Mouse (Mus musculus) bone marrow macrophage, adult 2 months (primary cell): ENCODE data around the gene Fgfr2. TPM values are rescaled to one million over a fixed set of nuclear protein-coding genes. Genes with fewer than 3 reads are reported as not detected.
A peak's percentile ranks its signal among the peaks of the same experiment; 100 is the strongest.

ENCODE experiments used
- H3K27ac ChIP-seq: 2 replicates; pipeline ENCODE4 v1.5.1; 2012; ENCODE audit warnings: low read depth, low read length; ENCODE audit not compliant: insufficient read depth
- H3K4me1 ChIP-seq: 2 replicates; pipeline ENCODE4 v1.6.1; 2012; ENCODE audit warnings: low read length; ENCODE audit not compliant: control insufficient read depth, insufficient read depth
- H3K4me3 ChIP-seq: 2 replicates; pipeline ENCODE4 v1.5.1; 2012; ENCODE audit warnings: mild to moderate bottlenecking, low read length, moderate library complexity; ENCODE audit not compliant: insufficient read depth
- CTCF ChIP-seq: IDR thresholded peaks from 2 replicates; pipeline ENCODE4 v1.5.1; 2012; ENCODE audit warnings: low read depth, mild to moderate bottlenecking, low read length, moderate library complexity
- POLR2A ChIP-seq: IDR thresholded peaks from 2 replicates; pipeline ENCODE4 v1.6.1; 2012; ENCODE audit warnings: mild to moderate bottlenecking, low read depth, low read length, borderline replicate concordance
- polyA plus RNA-seq: library from polyadenylated mRNA; stranded (reverse); fragments of >200 nt; gene quantifications from 2 replicates; pipeline ENCODE4 v1.2.4, GENCODE M21; 2012; ENCODE audit not compliant: missing spikeins, insufficient read depth, insufficient read length

The Fgfr2 gene
- polyA plus RNA-seq, 1 experiment: 0.27 TPM

- no peak for TF ChIP-seq CTCF
- TF ChIP-seq POLR2A: no peak
- H3K4me3 ChIP-seq: no peak overlapping the region
These were observed 267.1 kb downstream of the Fgfr2 start for GRCm38 (mm10) chr7:132856083-132856482.

GRCm38 (mm10) chr7:132853946-132854345 lies 269.2 kb downstream of the Fgfr2 start:
- TF ChIP-seq POLR2A (no peak), CTCF (no peak)
- no peak overlapping the region for H3K27ac ChIP-seq
- H3K4me3 ChIP-seq: no peak overlapping the region
- peaks cover 11% of the 10 kb centered on the region for H3K4me1 ChIP-seq

More at GRCm38 (mm10) chr7:132856083-132856482, 267.1 kb downstream of the Fgfr2 start:
- peaks cover 13% of the 10 kb centered on the region for H3K4me1 ChIP-seq
- H3K27ac ChIP-seq: no peak overlapping the region

DNA sequence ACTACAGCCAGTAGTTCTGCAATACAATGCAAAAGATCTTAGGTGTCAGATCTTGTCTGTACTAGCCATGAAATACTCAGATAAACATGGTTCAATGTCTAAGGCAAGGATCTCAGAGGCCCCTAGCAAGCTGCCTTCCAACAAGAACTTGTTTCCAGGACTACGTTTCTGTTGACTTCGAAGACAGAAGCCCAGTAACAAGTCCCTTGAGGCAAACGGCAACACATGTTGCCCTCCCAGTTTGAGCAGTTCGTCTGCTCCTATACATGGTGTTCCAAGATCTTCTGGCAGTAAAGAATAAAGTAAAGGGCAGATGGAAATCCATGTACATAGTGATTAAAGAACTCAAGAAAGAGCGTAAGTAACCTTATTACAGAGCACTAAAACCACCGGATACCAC lies 269.8 kb downstream of the Fgfr2 start:
- TF ChIP-seq CTCF: no peak
- TF ChIP-seq POLR2A: no peak
- peaks cover 7% of the 10 kb centered on the region for H3K4me1 ChIP-seq
- no peak overlapping the region for H3K4me3 ChIP-seq
- H3K27ac ChIP-seq: no peak overlapping the region

DNA sequence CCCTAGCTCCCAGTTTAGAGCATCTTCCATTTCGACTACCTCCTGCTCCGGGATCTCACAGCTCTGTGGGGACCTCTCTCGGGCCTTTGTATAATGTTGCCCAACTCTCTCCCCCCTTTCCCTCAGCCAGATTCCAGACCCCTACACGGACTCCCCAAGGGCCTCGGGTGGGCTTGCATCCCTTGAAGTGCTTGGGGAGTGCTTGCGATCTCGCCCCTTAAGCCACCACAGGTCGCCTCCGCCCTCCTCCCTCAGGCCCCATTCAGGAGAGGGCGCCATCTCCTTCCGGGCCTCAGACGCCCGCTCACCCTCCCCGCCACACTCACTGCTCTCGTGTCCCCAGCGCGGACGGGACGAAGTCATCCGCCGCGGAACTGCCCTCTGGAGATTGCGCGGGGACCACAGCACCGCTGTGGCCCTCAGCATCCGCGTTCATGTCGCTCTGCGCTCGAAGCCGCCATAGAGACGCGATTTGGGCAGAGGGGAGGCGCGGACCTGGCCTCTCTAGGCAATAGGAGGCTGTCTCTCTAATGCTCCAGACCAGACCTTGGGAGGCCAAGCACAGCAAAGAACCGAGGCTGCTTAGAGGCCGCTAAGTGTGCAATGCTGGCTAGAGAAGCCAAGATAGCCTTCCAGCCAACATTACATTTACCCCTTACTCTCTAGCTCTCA lies 270.8 kb downstream of the Fgfr2 start, which contains the start of gene Eef1akmt2:
Gene Eef1akmt2, minus strand, starts transcription at position 501 of the 672 bp plus-strand sequence.
- peaks cover 2% of the 10 kb centered on the region for H3K4me1 ChIP-seq
- TF ChIP-seq CTCF: no peak
- TF ChIP-seq POLR2A: no peak
- peak within 1 kb of the TSS; percentile 79 for H3K27ac ChIP-seq
- H3K4me3 ChIP-seq: peak within 1 kb of the TSS; percentile 91

- peaks cover 17% of the 10 kb centered on the region for H3K4me1 ChIP-seq
These were observed 280.0 kb downstream of the Fgfr2 start for GRCm38 (mm10) chr7:132843152-132843551.

GRCm38 (mm10) chr7:132842455-132842854 lies 280.7 kb downstream of the Fgfr2 start:
- TF ChIP-seq CTCF: no peak
- Histone ChIP-seq H3K27ac (no peak overlapping the region), H3K4me1 (peaks cover 17% of the 10 kb centered on the region), H3K4me3 (no peak overlapping the region)

More at GRCm38 (mm10) chr7:132843152-132843551, 280.0 kb downstream of the Fgfr2 start:
- H3K27ac ChIP-seq: no peak overlapping the region
- TF ChIP-seq POLR2A (no peak), CTCF (no peak)
- no peak overlapping the region for H3K4me3 ChIP-seq

GRCm38 (mm10) chr7:132841287-132841686 lies 281.9 kb downstream of the Fgfr2 start:
- Histone ChIP-seq H3K4me1 (peaks cover 17% of the 10 kb centered on the region), H3K27ac (no peak overlapping the region), H3K4me3 (no peak overlapping the region)
- TF ChIP-seq POLR2A (no peak), CTCF (no peak)

DNA sequence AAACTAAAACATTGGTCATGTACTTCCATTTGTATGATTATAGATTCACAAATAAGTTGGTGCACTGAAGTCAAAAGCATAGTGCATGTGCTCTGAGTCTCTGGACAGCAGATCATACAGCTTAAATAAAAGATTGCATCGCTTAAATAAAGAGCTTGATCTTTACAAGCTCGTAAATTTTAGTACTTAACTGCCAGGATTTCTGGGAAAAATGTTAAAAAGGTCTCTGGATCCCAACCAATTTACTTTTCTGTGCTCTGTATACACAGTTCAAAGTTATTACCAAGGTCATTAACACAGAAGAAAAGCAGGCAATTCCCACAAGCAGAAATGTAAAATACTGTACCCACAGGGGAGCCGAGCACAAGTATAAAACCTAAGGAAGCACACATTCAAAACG lies 292.2 kb downstream of the Fgfr2 start:
- no peak overlapping the region for H3K27ac ChIP-seq
- TF ChIP-seq CTCF (no peak), POLR2A (no peak)
- peaks cover 12% of the 10 kb centered on the region for H3K4me1 ChIP-seq
- no peak overlapping the region for H3K4me3 ChIP-seq

DNA sequence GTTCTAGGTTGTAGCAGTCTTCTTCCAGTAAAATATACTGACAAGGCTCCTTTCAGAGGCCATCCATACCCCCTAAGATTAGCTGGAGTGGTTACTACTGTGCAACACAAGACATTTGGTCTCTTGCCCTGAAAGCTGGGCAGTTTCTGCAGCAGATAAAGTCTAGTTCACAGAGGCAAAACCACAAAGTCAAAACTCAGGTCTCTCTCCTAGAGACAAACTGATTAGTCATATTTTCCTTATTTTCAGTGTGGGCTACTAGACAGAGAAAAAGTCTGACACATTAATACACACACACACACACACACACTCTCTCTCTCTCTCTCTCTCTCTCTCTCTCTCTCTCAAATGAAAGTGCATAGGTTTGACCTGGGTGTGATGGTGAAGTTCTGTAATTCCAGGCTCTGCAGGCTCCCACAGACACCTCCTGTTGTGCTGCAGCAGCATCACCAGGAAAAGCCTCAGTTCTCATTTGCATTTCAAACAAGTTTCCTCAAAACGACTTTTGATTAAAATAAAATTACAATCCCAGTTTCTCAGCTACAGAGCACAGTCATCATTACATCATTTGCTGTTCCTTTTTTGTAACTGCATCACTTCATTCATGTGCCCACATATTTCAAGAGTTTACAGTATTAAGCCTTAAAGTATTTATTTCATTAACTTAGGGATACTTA lies 298.7 kb downstream of the Fgfr2 start:
- H3K4me1 ChIP-seq: peaks cover 25% of the 10 kb centered on the region
- H3K4me3 ChIP-seq: no peak overlapping the region
- H3K27ac ChIP-seq: no peak overlapping the region
- TF ChIP-seq POLR2A: no peak
- TF ChIP-seq CTCF: no peak

- TF ChIP-seq POLR2A (no peak), CTCF (no peak)
- peaks cover 23% of the 10 kb centered on the region for H3K4me1 ChIP-seq
- H3K4me3 ChIP-seq: no peak overlapping the region
- H3K27ac ChIP-seq: no peak overlapping the region
These were observed 299.3 kb downstream of the Fgfr2 start for GRCm38 (mm10) chr7:132823832-132824231.
